Mouse (Mus musculus) spleen, postnatal 10 days (tissue): ENCODE data around the gene Adam11.

Experiments used
- DNase-seq, 2 experiments: peaks; one replicate each; pipeline ENCODE4 v3.0.0; 2021 to 2022; ENCODE audit warnings: low spot score in 2 of 2

Adam11 gene

DNA sequence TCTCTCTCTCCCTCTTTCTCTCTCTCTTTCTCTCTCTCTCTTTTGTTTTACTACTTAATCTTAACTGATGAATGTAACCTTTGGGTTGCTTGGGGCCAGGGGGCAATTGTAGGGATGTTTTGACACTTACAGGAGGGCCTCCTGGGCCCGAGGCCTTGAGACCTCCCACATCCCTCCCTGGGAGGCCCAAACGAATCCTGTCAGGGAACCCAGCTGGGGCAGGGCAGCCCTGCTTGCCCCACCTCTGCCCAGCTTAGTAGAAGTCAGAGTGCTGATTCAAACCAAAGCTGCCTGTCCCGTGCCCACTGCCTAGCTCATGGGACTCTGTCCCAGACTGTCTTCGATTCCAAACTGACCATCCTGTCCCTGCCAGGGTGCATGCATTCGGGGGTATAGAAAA lies 17.4 kb downstream of the Adam11 start:
- DNase-seq, result no peak

DNA sequence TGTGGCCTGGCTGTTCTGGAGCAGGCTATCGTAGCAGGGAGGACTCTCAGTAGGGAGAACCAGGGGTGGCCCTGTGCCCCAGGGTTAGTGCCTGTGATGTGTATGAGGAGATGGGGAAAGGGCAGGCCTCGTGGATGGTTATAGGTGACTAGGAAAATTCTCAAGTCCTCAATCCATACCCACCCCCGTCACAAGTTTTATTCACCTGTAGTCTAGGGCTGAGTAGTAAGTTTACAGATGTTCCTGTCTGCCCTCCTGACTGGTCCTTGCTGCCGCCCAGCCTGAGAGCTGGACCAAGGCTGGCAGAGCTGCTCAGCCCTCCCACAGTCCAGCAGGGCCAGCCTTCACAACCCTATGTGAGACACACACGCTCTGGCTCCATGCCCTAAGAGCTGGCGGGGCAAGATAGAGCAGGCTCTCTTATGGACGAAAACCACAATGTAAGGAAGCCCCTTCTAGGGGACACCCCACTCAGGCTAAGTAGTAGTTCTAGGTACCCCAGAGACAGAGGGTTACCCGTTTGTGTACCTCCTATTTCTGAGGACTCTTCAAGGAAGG lies 17.9 kb downstream of the Adam11 start:
- DNase-seq, result no peak

DNA sequence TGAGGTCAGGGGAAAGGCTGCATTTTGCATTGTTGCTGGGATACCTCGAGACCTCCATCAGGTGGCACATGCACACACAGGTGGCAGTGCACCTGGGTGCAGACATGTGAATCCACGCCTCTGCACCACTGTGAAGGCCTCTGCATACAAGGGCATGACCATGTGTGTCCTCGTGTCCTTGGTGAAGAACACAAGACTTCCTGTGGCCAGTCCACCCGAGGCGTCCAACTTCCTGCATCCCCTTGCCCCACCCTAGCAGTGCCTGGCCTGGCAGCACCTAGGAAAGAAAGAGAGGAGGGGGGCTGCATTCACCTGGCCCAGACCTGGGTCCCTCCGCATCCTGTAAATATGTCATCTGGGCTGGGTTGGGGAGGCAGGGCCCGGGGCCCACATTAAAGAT lies 18.6 kb downstream of the Adam11 start:
- no peak for DNase-seq

DNA sequence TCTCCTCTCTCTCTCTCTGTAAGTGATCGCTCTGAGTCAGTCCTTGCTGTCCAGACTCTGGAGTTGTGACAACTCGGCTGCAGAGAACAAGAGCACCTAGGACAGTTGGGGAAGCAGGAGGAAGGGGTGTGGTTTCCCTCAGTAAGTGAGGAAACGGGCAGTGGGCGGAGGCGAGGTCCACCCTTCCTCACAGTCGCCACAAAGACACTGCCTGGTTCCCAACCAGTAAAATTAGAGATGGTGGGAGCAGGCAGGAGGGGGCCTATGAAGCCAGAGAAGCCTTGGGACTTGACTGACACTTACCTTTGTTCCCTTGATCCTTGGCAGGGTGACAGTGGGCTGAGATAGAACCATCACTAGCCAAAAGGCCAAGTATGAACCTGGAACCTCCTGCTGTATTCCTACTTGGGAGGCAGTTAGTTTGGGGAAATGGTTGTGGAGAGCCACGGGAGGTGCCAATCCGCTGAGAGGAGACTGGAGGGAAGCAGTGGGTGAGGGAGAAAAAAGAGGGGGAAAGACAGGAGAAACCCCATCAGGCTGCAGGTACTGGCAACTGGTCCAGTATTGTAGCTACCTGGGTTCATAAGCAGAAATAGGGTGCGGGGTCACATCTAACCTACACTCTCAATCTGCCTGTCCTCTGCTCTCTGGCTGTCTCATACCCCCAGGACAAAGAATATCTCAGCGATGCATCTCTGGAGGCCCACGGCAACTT lies 19.2 kb downstream of the Adam11 start:
- no peak for DNase-seq

DNA sequence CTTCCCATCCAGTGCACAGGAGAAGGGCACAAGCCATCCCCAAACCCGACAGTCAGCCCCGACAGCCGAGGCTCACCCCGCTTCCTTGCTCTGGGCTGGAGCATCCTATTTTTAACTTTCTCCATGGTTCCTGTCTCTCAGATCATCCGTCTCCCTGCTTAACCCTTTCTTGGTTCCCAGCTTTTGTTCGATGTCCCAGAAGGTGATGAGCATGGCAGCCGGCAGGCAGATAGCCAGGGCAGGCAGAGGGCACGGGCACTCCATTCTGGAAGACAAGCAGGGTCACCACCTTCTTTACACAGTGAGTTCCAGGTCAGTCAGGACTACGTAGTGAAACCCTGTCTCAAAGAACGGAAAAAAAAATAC lies 19.7 kb downstream of the Adam11 start:
- DNase-seq, result no peak

DNA sequence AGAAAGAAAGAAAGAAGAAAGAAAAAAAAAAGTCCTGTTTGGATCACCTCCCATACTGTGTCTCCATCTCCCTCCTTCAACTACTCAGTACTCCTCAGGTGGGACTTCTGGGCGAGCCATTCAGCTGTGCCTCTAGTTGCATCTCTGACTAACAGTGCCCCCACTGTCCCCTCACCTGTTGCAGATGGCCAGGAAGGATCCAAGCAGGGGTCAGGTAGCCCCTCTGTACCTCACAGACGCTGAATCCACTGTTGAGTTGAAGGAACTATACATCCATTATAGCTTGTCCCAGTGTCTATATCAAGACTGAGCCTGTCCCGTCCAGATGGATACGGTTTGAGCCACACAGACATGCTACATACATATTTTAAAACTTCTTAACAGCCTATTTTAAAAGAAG lies 20.3 kb downstream of the Adam11 start:
- DNase-seq, result no peak

DNA sequence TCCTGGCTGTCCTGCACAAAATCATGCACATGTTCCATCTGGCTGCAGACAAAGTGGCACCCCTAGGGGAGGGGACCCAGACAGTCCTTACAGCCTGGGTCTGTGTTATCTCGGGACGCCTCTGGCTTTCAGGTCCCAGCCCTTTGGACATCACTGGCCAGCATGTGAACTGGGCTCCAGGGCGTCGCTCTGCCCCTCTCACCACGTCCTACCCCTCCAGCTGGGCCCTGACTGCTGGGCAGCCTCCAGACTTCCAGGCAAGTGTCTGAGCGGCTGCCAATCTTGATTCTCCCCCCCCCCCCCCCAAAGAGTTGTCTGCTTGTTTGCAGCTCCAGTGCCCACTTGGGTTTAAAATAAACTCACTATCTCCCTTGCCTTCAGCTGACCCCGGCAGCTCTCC lies 22.2 kb downstream of the Adam11 start:
- no peak for DNase-seq

DNA sequence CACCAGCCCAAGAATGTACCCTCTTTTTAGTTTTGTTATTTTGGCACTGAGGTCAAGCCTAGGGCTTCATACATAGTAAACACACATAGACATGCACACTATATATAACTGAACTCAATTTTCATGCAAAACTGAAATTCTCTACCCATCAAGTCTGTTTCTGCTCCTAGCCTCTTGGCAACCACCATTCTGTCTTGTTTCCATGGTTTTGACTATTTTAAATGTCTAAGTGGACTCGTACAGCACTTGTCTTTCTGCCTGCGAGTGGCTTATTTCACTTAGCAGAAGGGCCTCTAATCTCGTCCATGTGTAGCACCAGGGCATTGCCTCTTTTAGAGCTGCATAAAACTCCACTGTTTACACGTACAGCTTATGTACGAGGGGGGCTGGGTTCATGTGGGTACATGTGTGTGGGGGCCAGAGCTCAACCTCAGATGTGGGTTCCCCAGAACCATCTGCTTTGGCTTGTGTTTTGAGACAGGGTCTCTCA lies 26.5 kb downstream of the Adam11 start:
- no peak for DNase-seq

DNA sequence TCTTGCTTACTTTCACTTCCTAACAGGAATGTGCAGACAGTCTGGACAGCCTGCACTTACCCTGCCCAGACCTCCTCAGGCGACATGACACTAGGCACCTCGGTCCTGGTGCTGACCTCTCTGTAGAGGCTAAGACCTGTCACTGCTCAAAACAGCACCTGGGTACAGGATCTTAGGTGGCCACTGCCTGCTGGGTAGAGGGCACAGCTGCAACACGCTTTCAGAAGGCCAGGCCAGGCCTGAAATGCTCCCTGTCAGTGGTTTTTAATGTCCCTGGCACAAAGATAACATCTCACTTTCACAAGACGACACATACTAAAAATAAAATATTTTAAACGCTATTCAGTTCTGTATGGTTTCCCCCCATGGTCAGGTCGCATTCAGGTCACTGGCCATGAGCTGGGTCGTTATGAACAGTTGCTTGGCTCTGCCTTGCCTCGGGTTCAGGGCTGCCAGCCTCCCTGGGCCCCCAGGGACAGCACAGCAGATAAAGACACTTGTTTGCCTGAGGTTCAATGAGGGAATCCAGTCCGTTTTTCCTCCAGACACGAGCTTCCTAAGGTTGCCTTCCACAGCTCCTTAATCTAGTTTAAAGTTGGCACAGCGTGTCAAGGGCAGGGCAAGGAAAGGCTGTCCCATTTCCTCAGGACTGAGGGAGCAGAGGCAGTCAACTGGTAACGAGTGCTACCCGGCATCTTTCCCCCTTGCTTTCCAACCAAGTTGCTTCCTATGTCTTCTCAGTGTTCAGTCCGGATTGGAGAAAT lies 30.6 kb downstream of the Adam11 start:
- DNase-seq, result no peak

DNA sequence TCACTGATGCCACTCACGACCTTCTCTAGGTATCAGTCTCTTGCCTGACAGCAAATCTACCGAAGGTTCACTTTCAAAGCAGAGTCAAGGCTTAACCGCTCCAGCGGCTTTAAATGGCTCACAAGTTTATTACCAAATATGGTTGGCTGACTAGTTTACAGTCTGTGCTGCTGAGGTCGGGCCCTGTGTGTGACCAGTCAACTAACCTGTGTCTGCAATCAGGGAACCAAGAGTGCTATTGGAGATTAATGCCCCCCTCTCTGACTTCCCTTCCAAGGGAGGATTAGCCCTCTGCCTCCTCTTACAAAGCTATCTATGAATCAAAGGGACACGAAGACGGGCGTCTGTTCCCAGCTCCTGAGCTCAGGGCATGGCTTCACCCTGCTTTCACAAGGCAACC lies 32.9 kb downstream of the Adam11 start:
- no peak for DNase-seq

DNA sequence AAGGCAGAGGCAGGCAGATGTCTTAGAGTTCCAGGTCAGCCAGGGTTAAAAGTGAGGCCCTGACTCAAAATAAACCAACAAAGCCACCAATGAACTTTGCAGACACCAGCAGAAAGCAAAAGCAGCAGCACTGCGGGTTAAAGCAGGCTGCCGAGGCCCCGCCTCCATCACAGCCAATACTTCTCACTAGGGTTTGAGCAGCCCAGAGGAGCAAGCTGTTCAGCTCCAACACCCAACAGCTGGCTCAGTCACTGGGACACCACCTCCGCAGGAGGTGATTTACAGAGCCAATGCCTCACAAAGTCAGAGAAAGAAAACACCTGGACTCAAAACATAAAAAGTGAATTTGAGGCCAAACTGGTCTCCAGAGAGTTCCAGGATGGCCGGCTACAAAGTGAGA lies 42.2 kb downstream of the Adam11 start:
- no peak for DNase-seq

DNA sequence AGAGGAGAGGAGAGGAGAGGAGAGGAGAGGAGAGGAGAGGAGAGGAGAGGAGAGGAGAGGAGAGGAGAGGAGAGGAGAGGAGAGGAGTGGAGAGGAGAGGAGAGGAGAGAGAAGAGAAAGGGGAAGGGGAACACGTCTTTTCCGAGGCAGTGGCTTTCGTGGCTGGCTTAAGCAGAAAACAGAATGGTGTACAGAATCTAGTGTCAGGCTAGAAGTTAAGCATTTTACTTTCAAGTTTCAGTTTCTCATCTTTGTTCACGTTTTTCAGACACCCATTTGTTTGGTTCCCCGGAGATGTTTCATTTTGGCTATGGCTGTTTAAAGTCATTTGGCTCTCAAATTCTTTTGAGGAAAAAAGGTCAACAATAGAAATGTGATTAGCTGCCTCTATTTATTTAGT lies 47.0 kb downstream of the Adam11 start:
- DNase-seq, result no peak

DNA sequence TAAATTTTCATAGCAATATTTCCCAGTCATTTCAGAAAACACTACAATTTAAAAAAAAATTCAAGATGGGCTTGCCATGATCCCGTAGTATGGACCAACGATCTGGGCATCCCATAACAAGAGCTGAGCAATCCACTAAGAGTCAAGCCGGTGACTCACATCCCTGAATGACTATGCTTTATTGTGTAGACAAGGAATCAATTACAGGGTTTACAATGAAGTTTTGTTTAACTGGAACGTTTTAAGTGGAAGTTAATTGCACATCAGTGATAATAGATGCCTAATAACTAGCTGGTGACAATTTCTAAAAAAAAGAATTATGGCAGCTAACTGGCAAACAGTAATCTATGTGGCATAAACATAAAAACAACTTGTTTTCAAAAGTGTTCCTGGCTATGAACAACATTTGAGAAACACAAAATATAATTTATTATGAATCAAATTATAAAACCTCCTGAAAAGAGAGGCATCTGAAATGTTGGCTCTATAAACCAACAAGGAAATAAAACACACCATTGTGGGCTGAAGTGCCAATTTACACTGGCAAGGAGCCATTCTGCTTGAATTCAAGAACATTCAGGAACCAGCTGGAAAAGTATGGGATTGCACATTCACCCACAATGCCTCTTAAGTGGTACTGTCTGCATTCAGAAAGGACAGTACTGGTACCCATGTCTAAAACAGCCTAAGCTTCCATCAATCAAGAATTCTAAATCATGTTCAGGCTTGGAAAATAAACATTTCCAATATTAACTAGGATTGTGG lies 49.7 kb downstream of the Adam11 start:
- DNase-seq, result no peak

DNA sequence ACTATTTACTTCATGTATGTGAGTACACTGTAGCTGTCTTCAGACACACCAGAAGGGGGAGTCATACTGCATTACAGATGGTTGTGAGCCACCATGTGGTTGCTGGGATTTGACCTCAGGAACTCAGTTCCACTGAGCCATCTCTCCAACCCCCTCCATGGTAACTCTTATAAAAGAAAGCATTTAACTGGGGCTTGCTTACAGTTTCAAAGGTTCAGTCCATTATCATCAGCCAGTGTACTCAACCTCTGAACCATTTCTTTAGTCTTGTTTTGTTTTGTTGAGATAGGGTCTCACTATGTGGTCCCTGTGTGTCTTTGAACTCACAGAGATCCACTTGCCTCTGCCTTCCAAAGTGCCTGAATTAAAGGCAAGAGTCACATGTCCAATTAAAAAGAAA lies 53.6 kb downstream of the Adam11 start:
- no peak for DNase-seq

DNA sequence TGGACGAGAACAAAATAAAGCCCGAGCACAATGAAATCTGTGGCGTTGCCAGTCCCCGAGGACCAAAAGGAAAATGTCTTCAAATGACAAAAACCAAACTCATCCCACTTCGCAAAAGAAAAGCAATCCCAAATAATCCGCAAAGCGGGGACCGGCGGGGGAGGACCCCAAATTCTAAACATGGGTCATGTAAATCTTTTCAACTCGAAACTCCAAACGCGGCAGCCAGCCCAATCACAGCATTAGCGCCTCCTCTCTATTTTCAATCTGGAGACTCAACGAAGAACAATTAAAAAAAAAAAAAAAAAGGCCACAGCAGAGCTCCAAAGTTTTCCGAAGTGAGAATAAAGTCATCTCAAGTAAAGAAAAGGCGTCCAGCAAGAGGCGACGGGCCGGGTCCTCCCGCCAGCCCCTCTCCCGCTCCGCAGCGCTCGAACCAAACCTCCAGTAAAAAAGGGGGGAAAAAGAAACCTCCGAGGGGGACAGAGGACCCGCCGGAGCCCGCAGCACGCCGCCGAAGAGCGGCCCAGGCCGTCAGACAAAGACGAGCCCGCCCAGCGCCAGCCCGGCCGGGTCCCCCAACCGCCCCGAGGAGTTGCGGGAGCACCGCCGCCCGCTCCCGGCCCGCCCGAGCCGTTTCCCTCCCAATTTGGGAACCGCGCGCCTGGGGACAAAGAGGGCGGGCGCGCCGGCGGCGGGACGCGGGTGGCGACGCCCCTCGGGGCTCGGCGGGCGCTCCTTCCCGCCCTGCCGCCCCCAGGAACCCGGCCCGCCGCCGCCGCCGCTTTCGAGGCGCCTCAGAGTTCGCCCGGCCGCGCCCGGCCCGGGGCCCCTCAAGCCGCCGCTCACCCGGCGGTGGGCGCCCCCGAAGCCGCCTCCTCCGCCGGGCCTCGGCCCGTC lies 57.1 kb downstream of the Adam11 start:
- peak in 1 of 2 experiments; percentile 15 for DNase-seq

DNA sequence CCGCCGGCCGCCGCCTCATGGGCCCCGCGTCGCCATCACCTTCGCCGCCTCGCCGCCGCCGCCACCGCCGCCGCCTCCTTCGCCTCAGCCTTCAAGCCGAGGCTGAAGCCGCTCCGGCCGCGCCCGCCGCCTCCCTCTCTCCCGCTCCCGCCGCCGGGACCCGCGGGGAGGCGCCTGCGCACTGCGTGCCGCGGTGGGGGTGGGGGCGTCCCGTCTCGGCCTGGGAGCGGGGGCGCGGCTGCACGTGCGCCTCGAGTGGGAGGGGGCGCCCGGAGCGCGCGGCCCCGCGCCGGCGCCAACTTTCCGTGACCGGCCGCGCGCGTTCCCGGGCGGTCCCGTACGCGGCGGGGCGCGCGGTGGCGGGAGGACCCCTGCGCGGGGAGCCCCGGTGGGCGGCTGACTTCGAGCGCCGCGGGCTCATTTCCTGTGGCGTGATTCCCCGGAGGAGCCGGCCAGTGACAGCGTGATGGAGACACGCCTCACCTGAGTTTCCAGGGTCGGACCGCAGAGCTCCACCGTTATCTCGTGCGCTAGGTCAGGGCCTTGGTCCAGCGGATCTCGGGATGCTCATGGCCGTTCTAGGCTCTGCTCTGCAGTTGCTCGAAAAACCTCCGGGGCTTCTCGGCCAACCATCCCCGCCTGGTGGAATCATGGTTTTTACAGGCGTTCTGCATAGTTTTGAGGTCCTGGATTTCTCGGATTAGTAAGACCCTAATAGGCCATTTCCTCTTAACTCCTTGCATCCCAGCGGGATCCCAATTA lies 58.0 kb downstream of the Adam11 start, which contains the start of gene Gjc1:
Gene Gjc1, minus strand, starts transcription at position 680 of the 762 bp plus-strand sequence.
- DNase-seq, result peak in 1 of 2 experiments; percentile 28

DNA sequence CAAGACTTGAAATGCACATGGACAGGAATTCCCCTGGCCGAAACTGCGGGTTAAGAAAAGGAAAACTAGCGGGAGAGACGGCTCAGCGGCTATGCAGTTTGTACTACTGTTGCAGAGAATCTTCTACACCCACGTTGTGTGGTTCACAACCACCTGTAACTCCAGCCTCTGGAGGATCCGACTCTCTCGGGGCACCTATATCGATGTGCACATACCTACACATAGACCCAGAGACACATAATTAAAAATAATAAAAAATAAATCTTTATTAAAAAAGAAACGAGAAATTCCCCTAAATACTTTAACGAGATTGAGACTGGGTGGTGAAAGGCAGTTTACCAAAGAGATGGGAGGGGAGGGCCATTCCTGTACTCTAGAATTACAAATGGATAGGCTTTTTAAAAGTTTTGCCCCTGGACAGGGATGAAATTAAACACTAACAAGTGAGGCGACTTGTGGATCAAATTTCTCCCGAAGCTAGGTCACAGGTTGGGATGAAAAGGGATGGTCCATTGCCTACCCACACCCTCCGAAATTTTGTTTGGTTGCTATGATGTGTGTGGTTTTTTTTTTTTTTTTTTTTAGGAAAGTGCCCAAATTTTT lies 58.6 kb downstream of the Adam11 start:
- no peak for DNase-seq

DNA sequence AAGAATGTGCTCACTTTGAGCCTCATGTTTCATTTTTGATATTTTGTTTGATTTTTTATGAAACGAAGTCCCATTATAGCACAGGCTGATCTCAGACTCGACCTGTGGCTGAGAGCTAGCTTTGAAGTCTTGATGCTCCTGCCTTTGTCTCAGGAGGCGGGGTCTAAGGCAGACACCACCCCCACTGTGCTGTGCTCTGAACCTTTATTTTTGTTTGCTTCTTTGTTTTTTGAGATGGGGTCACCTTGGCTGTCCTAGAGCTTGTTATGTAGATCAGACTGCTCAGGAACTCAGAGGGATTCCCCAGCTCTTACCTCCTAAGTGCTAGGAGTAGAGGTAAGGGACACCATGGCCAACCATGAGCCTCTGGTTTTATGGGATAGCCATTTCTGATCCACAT lies 59.2 kb downstream of the Adam11 start:
- DNase-seq, result no peak

DNA sequence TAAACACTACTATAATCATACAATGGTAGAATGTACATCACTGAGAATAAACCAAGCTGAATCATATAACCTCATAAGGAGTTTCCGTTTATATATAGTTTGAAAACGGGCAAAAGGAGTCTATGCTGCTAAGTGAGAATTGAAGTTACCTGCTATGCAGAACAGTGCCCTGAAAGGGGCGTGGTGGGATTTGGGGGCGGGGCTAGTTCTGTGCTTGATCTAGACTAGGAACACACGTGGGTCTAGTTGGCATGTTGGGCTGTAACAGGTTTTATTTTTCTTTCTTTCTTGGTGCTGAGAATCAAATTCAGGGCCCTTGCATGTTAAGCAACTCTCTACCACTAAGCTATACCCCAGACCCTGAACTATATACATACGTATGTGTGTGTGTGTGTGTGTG lies 60.0 kb downstream of the Adam11 start:
- DNase-seq, result no peak

DNA sequence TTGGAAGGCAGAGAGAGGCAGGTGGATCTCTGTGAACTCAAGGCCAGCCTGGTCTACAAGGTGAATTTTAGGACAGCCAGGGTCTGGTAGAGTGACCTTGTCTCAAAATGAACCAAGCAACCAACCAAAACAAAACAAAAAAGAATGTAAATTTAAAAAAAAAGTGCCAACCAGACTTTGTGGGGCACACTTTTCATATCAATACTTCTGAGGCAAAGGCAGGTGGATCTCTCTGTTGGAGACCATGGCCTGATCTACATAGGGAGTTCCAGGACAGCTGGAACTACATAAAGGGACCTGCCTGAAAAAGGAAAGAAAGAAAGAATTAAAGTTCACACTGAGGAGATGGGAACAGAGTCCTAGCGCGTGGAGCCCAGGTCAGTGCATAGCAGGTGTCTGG lies 65.2 kb downstream of the Adam11 start:
- no peak for DNase-seq
